Mouse (Mus musculus) left cerebral cortex, postnatal 10 days (tissue): ENCODE results near the gene Myrf. TPM values are rescaled to one million over a fixed set of nuclear protein-coding genes. Genes with fewer than 3 reads are reported as not detected.
A peak's percentile ranks its signal among the peaks of the same experiment; 100 is the strongest.

ENCODE experiments used
- DNase-seq, 2 experiments: peaks; one replicate each; pipeline ENCODE4 v3.0.0; 2021 to 2022; ENCODE audit warnings: low spot score in 2 of 2, mixed read lengths in 1 of 2; ENCODE audit errors: extremely low spot score in 1 of 2
- intact Hi-C: fragments of 180-260 bp; cut with DNase I; formaldehyde crosslinking; loops from one replicate; pipeline ENCODE4 v1.15.1; 2025
- total RNA-seq, 2 experiments: library from RNA; stranded (reverse); gene quantifications; 2 replicates each; pipeline ENCODE4 v1.2.3; 2021

The Myrf gene
- total RNA-seq, 2 experiments from 2014 or later = 5.9 to 6.6 TPM

DNA sequence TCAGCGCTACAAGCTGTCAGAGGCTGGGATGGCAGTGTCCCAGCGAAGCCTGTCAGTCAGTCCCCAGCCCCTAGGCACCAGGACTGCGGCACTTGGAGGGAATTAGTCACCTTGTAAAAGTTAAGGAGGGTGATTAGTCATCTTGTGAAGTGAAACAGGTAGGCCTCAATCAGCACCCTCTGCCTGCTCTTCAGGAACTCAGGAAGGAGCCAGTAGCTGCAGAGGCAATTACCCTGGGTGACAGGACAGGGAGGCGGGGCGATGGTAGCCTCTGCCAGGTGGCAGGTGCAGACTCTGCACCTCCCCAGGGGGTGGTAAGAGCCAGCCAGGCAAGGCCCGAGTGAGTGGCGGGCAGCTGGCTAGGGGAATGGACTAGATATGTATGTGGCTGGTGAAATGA, 20.8 kb upstream of the Myrf start:
- no peak for DNase-seq
- intact Hi-C loops = no loop called here

DNA sequence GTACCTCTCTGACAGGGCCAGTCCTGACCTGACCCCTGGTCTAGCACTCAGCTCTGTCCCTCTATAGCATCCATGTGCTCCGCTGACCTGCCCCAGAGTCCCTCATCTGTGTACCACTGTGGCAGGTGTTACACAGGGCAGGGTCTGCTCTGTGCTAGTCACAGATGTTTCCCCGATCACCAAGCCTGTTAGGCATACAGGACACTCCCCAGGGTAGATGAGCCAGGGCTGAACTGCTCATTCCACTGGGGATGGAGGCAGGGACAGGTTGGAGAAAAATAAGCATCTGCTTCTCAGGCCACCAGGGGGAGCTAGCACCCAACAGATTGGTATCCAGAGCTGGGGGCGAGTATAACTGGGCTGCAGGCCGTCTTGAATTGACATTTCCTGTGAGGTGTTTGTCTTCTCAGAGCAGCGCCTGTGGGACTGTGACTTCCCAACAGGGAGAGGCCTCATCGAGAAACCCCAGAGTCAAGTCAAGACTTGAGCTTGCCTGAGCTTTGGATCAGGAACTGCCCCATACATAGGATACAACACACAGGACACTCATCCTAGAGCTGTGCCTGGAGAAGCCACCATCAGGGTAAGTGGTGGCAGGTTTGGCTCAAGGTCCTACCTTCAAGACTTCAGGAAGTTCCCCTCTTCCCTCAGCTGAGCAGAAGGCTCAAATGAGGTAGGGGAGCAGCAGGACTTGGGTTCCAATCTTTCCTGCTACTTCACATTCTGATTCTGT, 17.9 kb upstream of the Myrf start:
- intact Hi-C loops = loop anchor here (10.0 kb wide), 1 partner anchor 226 kb away; the partner anchor contains the start of gene Ppp1r32
- peak; percentile 71 to 88 for DNase-seq

DNA sequence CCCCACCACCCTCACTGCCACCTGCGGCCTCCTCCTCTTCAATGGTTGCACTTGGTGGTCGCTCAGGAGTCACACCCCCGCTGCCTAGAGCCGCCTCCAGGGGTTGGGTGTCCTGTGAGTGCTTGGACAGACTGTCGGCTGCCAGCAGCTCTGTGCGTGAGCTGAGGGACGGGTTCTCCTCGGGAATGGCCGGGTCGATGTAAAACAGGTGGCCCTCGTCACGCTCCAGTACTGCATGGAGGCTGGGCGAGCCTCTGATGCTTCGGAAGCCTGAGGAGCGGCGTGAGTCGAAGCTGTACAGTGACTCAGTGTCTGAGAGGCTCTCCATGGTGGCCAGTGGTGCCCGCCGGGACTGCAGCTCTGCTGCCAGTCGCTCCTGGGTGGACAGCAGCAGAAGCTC, 7.6 kb upstream of the Myrf start:
- DNase-seq = no peak
- intact Hi-C loops = no loop called here

DNA sequence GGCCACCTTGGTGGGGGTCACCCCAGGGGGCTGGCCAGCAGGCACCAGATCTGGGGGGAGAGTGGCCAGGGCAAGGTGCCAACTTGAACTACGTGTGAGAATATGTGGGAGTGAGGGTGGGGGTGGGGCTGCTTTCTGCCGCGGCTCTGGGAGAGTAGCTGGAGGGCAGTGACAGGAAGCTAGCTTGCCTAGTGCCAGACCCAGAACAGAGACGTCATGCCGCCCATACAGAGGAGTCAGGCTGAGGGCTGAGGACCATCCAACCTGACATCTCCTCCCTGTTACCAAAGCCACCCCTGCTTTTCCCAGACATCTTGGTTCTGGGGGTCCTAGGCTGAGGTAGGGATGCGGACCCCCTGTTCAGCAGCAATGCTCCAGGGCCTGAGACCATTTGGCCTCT, 6.6 kb upstream of the Myrf start:
- DNase-seq = no peak
- intact Hi-C loops = no loop called here

DNA sequence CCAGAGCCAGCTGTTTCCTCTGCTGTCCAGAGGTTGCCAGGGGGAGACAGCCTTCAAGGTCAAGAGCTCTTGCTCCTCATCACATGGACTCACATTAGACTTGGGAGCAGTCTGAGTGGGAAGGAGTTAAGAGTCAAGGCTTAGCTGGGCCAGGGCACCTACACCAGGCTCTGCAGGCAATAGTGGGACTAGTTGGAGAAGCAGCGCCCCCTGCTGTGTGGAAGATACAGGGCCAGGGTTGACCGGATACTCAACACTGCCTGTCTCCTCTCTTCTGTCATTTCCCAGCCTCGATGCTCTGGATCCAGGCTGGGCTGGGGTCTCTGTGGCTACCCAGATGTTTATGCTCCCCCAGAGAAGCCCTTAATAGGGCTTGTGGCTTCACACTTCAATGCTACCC, 3.6 kb upstream of the Myrf start:
- DNase-seq = peak; percentile 31 to 80
- intact Hi-C loops = no loop called here

DNA sequence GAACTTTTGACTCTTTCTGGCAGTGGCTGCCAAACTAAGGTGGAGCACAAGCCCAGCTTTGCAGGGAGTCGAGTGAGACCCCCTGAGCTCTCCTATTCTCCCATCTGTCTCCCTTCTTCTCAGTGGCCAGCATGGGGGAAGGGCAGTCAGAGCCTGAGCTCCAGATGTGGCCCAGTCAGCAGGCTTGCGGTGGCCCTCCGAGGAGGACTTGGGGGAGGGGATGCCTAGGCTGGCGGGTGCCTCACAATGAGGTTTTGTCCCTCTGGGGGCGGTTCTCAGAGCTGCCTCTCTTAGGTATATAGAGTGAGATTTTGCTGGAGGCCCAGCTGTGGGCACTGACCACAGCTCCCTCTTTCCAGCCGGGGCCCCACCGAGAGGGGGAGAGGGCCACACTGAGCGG, 2.4 kb upstream of the Myrf start:
- peak in 1 of 2 experiments; percentile 56 for DNase-seq
- intact Hi-C loops = no loop called here

DNA sequence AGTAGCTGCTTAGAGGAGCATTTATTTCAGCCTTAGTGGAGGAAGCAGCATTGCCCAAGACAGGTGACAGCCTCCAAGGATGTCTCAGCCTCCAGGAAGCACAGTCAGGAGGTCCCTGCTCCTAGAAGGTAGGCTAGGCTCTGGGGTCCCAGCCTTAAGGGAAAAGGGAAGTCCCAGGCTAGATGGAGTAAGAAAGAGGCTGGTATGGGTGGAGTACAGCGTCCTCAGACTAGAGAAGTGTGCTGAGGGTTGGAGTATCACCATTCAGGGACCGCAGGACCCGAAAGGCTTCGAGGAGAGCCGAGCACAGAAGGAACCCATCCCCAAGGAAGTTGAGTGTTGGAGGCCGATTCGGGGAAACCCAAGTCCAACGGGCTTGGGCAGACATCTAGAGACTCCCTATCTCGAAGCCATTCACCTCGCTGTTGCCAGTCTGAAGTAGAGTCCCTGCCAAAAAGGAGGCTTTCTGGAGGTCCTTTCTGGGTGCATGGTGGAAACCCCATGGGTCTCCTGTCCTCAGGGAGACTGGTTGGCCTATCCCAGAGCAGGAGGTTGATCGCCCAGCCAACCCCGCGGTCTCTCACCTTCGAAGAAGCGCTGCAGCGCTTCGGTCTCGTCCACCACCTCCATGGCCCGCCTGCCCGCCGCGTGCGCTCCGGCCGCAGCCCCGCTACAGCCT, 434 bp downstream of the Myrf start:
- no peak for DNase-seq
- intact Hi-C loops = no loop called here

DNA sequence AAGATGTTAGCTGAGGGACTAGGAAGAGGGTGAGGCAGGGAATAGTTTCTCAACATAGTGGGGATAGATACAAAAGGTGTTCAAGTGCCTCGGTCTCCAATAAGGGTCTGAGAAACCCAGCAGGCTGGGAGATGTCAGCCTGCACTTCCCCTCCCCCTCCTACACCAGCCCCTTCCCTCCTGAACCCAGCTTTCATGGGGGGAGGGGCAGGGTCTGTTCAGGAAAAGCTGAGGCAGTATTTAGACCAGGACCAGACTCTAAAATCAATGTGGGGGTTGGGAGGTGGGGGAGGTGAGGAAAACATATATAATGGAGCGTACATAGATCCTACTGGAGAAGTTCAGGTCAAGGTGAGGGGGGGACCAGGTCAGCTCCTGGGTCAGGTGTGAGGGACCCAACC, 1.1 kb downstream of the Myrf start:
- DNase-seq = no peak
- intact Hi-C loops = no loop called here

DNA sequence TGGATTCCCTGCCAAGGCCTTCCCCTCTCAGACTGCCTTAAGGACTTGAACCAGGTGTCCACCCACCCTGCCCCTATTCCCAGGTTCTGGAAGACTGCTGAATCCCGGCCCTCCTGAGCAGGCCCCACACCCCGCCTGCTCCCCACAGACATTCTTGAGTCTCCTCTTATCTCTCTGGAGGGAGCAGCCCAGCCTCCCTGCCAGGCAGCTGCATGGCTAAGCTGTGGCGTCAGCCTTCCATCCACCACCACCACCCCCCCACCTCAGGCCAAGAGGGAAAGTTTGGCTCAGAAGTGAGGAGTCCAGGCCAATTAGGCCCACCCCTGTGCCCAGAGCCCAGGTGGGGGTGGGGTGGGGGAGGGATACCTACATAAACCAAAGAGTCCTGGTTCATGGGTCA, 2.1 kb downstream of the Myrf start:
- intact Hi-C loops = no loop called here

DNA sequence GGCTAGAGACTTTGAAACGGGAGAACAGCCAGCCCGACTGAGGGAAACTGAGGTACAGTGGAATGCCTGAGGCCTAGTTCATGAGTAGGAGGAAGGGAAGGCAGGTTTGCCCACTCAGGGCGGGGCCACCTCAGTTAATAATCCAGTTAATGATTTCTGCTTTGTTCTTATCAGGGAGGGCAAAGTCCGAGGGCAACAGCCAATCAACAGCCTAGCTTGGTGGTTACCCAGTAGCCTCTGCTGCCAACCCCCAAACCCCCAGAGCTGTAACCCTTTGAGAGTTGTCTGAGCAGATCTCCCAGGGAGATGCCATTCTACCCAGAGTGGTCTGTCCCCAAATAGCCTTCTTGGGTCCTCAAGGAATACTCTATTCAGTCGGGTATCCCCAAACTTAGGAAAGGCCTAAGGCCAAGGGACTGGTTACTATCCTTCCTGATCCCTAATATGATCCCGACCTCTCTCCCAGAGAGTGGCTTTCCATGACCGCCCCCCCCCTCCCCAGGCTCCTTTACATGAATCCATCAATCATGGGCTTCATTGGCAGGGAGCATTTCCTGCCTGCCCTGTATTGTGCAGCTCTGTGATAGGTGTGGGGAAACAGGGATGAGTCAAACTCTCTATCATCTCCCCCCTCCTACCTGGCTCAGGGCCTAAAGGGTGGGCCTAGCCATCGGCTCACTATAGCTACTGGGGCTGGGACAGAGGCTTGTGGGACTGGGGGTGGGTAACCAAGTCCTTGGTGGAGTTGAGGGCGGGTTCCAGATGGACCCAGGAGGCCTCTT, 4.6 kb downstream of the Myrf start:
- DNase-seq = no peak

More for the DNA sequence above, 2.1 kb downstream of the Myrf start:
- DNase-seq = no peak

DNA sequence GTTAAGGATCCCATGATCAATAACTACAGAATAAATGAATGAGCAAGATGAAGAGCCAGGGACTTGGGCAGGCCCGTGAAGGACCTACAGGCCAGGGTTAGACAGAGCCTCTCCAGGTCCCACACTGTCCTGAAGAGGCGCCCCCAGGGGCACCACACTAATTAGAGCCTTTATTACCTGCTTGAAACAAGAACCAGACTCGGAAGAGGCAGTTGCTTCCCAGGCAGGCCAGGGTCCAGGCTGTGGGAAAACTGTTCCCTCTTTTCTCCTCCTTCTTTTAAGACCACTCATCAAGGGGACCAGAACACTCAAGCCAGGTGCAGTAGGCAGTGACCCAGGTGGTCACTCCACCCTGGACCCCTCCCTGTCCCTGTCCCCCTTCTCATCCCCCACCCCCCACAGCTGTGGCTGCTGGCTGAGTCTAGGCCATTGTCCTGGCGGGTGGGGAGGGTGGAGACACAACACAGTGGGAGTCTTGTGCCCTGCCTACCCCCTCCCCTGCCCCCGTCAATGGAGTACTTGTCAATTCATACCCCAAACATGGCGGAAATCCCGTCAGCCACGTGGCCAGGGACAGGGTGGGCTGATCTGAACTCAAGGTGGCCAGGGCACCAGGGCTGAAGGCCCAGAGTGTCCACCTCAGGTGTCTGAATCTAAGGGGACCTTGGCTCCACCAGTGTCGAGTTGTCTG, 8.1 kb downstream of the Myrf start:
- peak in 1 of 2 experiments; percentile 65 for DNase-seq

More for the DNA sequence above, 4.6 kb downstream of the Myrf start:
- intact Hi-C loops = no loop called here

DNA sequence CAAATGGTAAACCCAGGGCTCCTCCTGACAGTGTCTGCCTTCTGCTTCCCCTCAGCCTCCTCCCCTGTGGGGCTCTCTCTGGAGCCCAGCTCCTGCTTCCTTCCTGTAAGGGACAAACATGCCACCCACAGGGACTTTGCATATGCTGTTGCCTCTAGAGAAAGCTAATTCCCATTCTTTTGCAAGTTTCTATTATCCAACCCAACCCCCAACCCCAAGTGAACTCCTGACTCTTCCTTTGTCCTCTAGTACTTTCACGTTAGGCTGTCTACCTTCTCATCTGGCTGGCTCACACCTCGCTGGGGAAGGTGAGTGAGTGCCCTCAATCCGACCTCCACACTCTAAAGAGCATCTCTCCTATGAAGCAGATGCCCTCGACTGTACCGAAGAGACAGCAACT, 8.7 kb downstream of the Myrf start:
- intact Hi-C loops = no loop called here
- no peak for DNase-seq

More for the DNA sequence above, 8.1 kb downstream of the Myrf start:
- intact Hi-C loops = no loop called here

DNA sequence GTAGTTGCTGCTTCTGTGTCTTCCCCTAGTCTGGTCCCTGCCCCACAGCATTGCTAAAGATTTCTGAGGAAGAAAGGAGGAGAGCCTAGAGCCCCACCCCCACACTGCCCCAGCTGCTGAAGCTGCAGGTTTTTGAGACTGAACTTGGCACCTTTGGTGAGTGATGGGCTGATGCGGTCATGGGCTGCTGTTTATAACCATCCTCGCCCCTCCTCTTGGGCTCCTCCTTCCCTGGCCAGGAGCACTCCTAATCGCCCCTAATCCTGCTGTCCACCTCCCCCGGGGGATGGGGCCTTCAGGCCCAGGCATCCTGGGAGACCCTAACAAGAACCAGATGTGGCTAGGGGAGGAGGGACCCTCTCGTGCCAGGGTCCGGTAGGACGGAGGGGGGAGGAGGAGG, 9.5 kb downstream of the Myrf start:
- DNase-seq = no peak
- intact Hi-C loops = no loop called here

DNA sequence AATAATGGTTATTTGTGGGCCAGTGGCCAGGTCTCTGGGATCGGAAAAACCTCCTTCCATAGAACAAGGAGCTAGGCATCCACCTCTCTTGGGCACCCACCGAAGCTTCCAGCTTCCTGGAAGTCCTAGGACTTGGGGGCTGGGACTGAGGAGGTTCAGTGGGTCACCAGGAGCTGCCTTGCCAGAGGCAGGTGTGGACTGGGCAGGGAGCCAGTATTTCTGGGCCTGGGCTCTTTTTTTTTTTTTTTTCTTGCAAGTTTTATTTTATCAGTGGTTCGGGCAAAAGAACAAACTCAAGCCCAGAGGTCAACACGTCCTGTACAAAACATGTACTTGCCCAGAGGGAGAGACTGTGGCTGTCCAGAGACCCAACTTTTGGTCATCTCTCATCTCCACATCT, 14.8 kb downstream of the Myrf start:
- no peak for DNase-seq
- intact Hi-C loops = no loop called here

DNA sequence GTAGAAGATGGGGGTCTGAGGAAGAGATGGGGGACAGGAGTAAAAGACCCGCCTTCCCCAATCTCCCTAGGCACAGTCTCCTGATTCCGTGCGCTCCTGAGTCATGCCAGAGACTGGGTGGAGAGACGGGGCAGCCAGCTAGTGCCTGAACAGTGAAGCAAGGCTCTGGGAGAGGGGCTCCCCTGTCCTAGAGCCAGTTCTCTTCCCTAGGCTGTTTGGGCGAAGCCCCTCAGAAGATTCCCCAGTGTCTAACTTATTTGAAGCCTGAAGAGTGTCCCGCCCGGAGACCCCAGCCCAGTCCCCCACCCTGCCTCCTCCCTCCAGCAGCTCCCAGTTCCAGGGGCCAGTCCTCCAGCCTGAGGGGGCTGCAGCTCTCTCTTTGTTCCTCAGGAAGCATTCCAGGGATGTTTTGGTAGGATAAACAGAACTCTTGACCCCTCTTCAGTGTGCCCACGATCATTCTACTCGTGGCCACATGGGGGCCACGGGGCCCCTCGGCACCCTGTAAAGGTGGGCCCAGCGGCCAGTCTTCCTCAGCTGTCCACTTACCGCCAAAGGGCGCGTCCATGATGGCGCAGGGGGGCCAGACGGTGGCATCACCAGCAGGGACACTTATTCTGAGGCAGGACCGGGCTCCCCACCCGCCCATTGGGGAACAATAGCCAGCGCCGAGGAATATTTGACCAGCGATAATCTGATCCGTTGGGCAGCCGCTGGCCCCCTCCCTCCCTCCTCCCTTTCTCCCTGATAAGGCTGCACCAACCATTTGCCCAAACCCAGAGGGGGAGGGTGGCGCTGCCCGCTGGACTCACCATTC, 15.7 kb downstream of the Myrf start:
- no peak for DNase-seq
- intact Hi-C loops = no loop called here

DNA sequence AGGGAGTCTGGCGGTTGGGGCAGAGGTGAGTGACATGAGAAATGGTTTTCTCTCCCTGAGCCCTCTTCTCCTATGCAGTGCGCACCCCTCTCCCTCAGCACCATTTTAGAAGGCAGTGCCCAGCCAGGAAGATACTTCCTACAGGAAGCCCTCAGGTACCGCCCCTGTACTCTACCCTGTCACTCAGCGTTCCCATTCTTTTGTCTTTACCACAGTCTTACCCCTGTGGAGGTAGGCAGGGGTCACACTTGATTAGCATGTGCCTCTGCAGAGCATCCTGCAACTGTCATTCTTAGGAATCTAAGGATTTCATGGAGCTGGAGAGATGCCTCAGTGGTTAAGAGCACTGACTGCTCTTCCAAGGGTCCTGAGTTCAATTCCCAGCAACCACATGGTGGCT, 17.0 kb downstream of the Myrf start:
- DNase-seq = no peak
- intact Hi-C loops = no loop called here

DNA sequence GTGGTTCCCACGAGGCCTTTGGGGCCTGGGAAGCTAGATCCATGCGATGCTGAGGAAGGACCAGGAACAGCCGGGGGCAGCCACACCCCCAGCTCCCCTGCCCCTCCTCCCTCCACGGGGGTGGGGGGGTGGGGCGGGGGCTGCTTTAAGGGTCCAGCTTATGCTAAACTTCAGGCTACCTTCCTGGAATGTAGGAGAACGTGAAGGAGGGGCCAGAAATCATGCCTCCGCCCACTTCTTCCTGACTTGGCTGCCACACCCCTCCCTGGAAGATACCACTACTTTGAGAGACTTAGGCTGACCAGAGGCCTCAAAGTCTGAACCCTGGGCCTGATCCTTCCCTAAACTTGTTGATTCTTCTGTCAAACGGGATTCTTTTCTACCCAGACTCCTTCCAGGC, 17.9 kb downstream of the Myrf start:
- no peak for DNase-seq
- intact Hi-C loops = no loop called here

DNA sequence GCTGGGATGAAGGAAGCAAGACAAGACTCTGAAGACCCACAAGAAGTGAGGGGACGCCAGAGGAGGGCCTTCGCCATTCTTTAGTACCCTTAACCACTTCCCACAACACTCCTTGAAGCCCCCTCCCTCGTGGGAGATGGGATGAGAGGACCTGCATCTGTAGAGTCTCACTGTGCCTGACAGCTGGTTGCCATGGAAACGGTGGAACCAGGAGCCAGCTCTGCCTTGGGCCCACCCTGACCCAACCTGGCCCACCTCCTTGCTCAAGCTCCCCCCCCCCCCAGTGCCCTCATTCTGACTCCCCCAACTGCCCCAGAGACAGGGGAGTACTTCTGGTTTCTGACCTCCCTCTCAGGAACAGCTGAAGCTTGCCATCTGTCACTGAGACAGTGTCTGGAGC, 19.0 kb downstream of the Myrf start:
- intact Hi-C loops = no loop called here
- DNase-seq = no peak
